Mouse (Mus musculus) thymus, postnatal 36 days (tissue): ENCODE measurements around the gene Mfsd11.

Experiments
- DNase-seq, 2 experiments: peaks; one replicate each; pipeline ENCODE4 v3.0.0; 2022; ENCODE audit warnings: mixed read lengths in 2 of 2

Gene Mfsd11

GRCm38 (mm10) chr11:116852291-116852890 lies at the start of gene Mfsd11:
Mfsd11 (plus strand) TSS chr11:116852440.
- peak; percentile 82 to 91 for DNase-seq

GRCm38 (mm10) chr11:116802709-116803108 lies 49.5 kb upstream of the Mfsd11 start:
- no peak for DNase-seq

GRCm38 (mm10) chr11:116806136-116807071 lies 45.8 kb upstream of the Mfsd11 start:
- no peak for DNase-seq

GRCm38 (mm10) chr11:116807116-116807515 lies 45.1 kb upstream of the Mfsd11 start:
- DNase-seq = no peak

GRCm38 (mm10) chr11:116807526-116807925 lies 44.7 kb upstream of the Mfsd11 start:
- DNase-seq = no peak

- peak; percentile 78 to 81 for DNase-seq
Measured at GRCm38 (mm10) chr11:116807938-116808606, 44.2 kb upstream of the Mfsd11 start.

- DNase-seq = no peak
Measured at GRCm38 (mm10) chr11:116808811-116809395, 43.3 kb upstream of the Mfsd11 start.

- no peak for DNase-seq
Measured at GRCm38 (mm10) chr11:116809520-116809919, 42.7 kb upstream of the Mfsd11 start.

GRCm38 (mm10) chr11:116810528-116810927 lies 41.7 kb upstream of the Mfsd11 start:
- no peak for DNase-seq

- peak; percentile 48 to 65 for DNase-seq
Measured at GRCm38 (mm10) chr11:116810983-116811901, 41.0 kb upstream of the Mfsd11 start.

- DNase-seq = no peak
Measured at GRCm38 (mm10) chr11:116812793-116813529, 39.3 kb upstream of the Mfsd11 start.

GRCm38 (mm10) chr11:116813610-116814009 lies 38.6 kb upstream of the Mfsd11 start:
- no peak for DNase-seq

- no peak for DNase-seq
Measured at GRCm38 (mm10) chr11:116814076-116814883, 38.0 kb upstream of the Mfsd11 start.

- no peak for DNase-seq
Measured at GRCm38 (mm10) chr11:116814884-116815415, 37.3 kb upstream of the Mfsd11 start.

- no peak for DNase-seq
Measured at GRCm38 (mm10) chr11:116816769-116817168, 35.5 kb upstream of the Mfsd11 start.

GRCm38 (mm10) chr11:116817567-116817966 lies 34.7 kb upstream of the Mfsd11 start:
- DNase-seq = no peak

- DNase-seq = no peak
Measured at GRCm38 (mm10) chr11:116818722-116819121, 33.5 kb upstream of the Mfsd11 start.

- DNase-seq = no peak
Measured at GRCm38 (mm10) chr11:116819932-116820593, 32.2 kb upstream of the Mfsd11 start.
